14 mouse cellular contexts compared by ENCODE assay signal in genomic region chr16:17102630-17103220, GRCm38 (mm10). TPM values are rescaled to one million over a fixed set of nuclear protein-coding genes. Genes with fewer than 3 reads are reported as not detected.
DNase-seq lines count a peak whose midpoint lies in the region; ATAC-seq and TF ChIP-seq lines count a peak whose summit lies in the region.
"Had no signal": no experiment of that assay in that cellular context is flagged by ENCODE, and none has a peak within 500 bp of the region (broad histone marks: within the 10 kb centered on the region; RNA-seq: fewer than 3 reads in every experiment).

No protein-coding gene starts in this region.

- no peaks in the 10 kb centered on the region for H3K9me3 ChIP-seq in heart, embryonic 11.5 days (replicated peaks; ENCODE audit: control insufficient read depth, low read length)
- no peaks in the 10 kb centered on the region for H3K9me3 ChIP-seq in lung, embryonic 14.5 days (ENCODE audit: low read depth, low read length)
- no peaks in the 10 kb centered on the region for H3K9me3 ChIP-seq in forebrain, postnatal 0 days (ENCODE audit: low read length)
- H3K9me3 ChIP-seq: midbrain, embryonic 10.5 days had no signal

- peaks cover 31% of the 10 kb centered on the region for H3K36me3 ChIP-seq in heart, embryonic 11.5 days (ENCODE audit: control insufficient read depth, insufficient read depth, low read length)
- peaks cover 78% of the 10 kb centered on the region for H3K36me3 ChIP-seq in lung, embryonic 14.5 days (ENCODE audit: insufficient read depth)
- H3K36me3 ChIP-seq in forebrain, postnatal 0 days (ENCODE audit: insufficient read depth): peaks cover 60% of the 10 kb centered on the region

- no peak for TF ChIP-seq CTCF in lung, embryonic 14.5 days (IDR thresholded peaks at IDR 0.05; ENCODE audit: low read depth)
- TF ChIP-seq CTCF in Patski (IDR thresholded peaks at IDR 0.05): no peak
- no peak for TF ChIP-seq CTCF in forebrain, postnatal 0 days (IDR thresholded peaks at IDR 0.05; ENCODE audit: low read depth)

- ATAC-seq in heart, embryonic 11.5 days (replicated peaks; ENCODE audit: insufficient number of reproducible peaks, low FRiP score, low TSS enrichment): no peak
- ATAC-seq in lung, embryonic 14.5 days (ENCODE audit: insufficient read depth): peak; percentile 59; the same call in 1 of the 2 replicates
- peak; percentile 57 for ATAC-seq in Patski
- peak; percentile 49; the same call in 1 of the 2 replicates for ATAC-seq in forebrain, postnatal 0 days

- H3K4me1 ChIP-seq in heart, embryonic 11.5 days (ENCODE audit: control insufficient read depth, insufficient read depth, low read length): no peaks in the 10 kb centered on the region
- peaks cover 10% of the 10 kb centered on the region for H3K4me1 ChIP-seq in lung, embryonic 14.5 days (ENCODE audit: insufficient read depth)
- H3K4me1 ChIP-seq in forebrain, postnatal 0 days (ENCODE audit: insufficient read depth): no peaks in the 10 kb centered on the region
- H3K4me1 ChIP-seq: midbrain, embryonic 10.5 days had no signal

- H3K4me2 ChIP-seq in heart, embryonic 11.5 days: no peak overlapping the region
- H3K4me2 ChIP-seq in lung, embryonic 14.5 days: no peak overlapping the region
- no peak overlapping the region for H3K4me2 ChIP-seq in forebrain, postnatal 0 days (ENCODE audit: low read depth)

- DNase-seq in heart, postnatal 4 days: peak; percentile 20
- DNase-seq in lung, embryonic 14.5 days: peak; percentile 75
- DNase-seq in lung, postnatal 36 days: no peak
- no peak for DNase-seq in Patski (ENCODE audit: low read depth, low spot score)
- DNase-seq in forebrain, postnatal 0 days: peak; percentile 41
- no peak for DNase-seq in ovary, postnatal 36 days (ENCODE audit: low spot score)
- DNase-seq: cerebellum, adult 11-12 months; gastrocnemius, postnatal 25 days; right cerebral cortex, adult 18-20 months had no signal

- no peak overlapping the region for H3K4me3 ChIP-seq in heart, embryonic 11.5 days (ENCODE audit: low read depth, low read length)
- no peak overlapping the region for H3K4me3 ChIP-seq in lung, embryonic 14.5 days (ENCODE audit: low read depth, low read length)
- no peak overlapping the region for H3K4me3 ChIP-seq in forebrain, postnatal 0 days (ENCODE audit: low read depth, low read length)
- H3K4me3 ChIP-seq: left cerebral cortex, adult 2 months; midbrain, embryonic 10.5 days had no signal

- CTCF ChIA-PET in Patski (lab: Charles Lee): no interaction called here

- 74% methylated on average over 7 of the region's 7 CpGs for WGBS in heart, embryonic 11.5 days (ENCODE audit: insufficient replicate concordance)
- WGBS in lung, embryonic 14.5 days: 60% methylated on average over 7 of the region's 7 CpGs
- WGBS in forebrain, postnatal 0 days: 37% methylated on average over 7 of the region's 7 CpGs

- POLR2A ChIA-PET in Patski (lab: Charles Lee): no interaction called here

- H3K27ac ChIP-seq in heart, embryonic 11.5 days (ENCODE audit: low read depth, low read length): no peak overlapping the region
- H3K27ac ChIP-seq in lung, embryonic 14.5 days (ENCODE audit: low read depth): peak overlapping the region; percentile 32
- no peak overlapping the region for H3K27ac ChIP-seq in forebrain, postnatal 0 days (ENCODE audit: low read depth, low read length)
- H3K27ac ChIP-seq: left cerebral cortex, adult 2 months; liver, embryonic 14.5 days; midbrain, embryonic 10.5 days had no signal

- no peak overlapping the region for H3K9ac ChIP-seq in heart, embryonic 11.5 days (ENCODE audit: low read depth, low read length)
- no peak overlapping the region for H3K9ac ChIP-seq in lung, embryonic 14.5 days
- no peak overlapping the region for H3K9ac ChIP-seq in forebrain, postnatal 0 days
- H3K9ac ChIP-seq: liver, embryonic 14.5 days had no signal

- in situ Hi-C loops in Patski (cut with MboI; ENCODE audit: low pct_unique_long_range_greater_than_20kb): no loop called here

- no peaks in the 10 kb centered on the region for H3K27me3 ChIP-seq in heart, embryonic 11.5 days (ENCODE audit: control insufficient read depth, insufficient read depth, low read length)
- H3K27me3 ChIP-seq in lung, embryonic 14.5 days (ENCODE audit: insufficient read depth, low read length): no peaks in the 10 kb centered on the region
- no peaks in the 10 kb centered on the region for H3K27me3 ChIP-seq in Patski
- no peaks in the 10 kb centered on the region for H3K27me3 ChIP-seq in forebrain, postnatal 0 days (ENCODE audit: insufficient read depth, low read length)
- H3K27me3 ChIP-seq: CH12.LX had no signal

RNA-seq across cellular contexts. Expression of gene Ppil2, which starts 8.3 kb away (rescaled TPM):
- 10 to 100 TPM; 49.0 to 52.5 TPM for total RNA-seq in heart, postnatal 4 days (2021)
- 104 and 108 TPM in 2 replicates for polyA plus RNA-seq in heart, embryonic 11.5 days (2014; fragmentation: Nextera tagmentation; extraction: Ambion mirVana)
- polyA plus RNA-seq in lung, embryonic 14.5 days (2014; fragmentation: Nextera tagmentation; extraction: Ambion mirVana): 119 and 136 TPM in 2 replicates
- 77.7 TPM for polyA plus RNA-seq in Patski (2021)
- 100 and 104 TPM in 2 replicates for total RNA-seq in forebrain, postnatal 0 days (2014; rRNA removed)
- polyA plus RNA-seq in forebrain, postnatal 0 days (2015; fragmentation: Nextera tagmentation; extraction: Ambion mirVana): 99.3 and 111 TPM in 2 replicates

RNA-seq across cellular contexts. Expression of gene 2610318N02Rik, which starts 22.2 kb away (rescaled TPM):
- total RNA-seq in heart, postnatal 4 days (2021): 1 to 10 TPM; 4.1 to 4.3 TPM
- 37.0 and 41.5 TPM in 2 replicates for polyA plus RNA-seq in heart, embryonic 11.5 days (2014; fragmentation: Nextera tagmentation; extraction: Ambion mirVana)
- 43.0 and 45.7 TPM in 2 replicates for polyA plus RNA-seq in lung, embryonic 14.5 days (2014; fragmentation: Nextera tagmentation; extraction: Ambion mirVana)
- polyA plus RNA-seq in Patski (2021): 2.7 TPM
- 3.8 and 5.4 TPM in 2 replicates for total RNA-seq in forebrain, postnatal 0 days (2014; rRNA removed)
- polyA plus RNA-seq in forebrain, postnatal 0 days (2015; fragmentation: Nextera tagmentation; extraction: Ambion mirVana): 10.1 and 10.6 TPM in 2 replicates
- total RNA-seq: gastrocnemius, postnatal 25 days had no signal

RNA-seq across cellular contexts. Expression of gene Sdf2l1, which starts 29.5 kb away (rescaled TPM):
- total RNA-seq in heart, postnatal 4 days (2021): 10 to 100 TPM in 1 of 2 experiments, 1 to 10 TPM in 1; 8.2 to 10.5 TPM
- polyA plus RNA-seq in heart, embryonic 11.5 days (2014; fragmentation: Nextera tagmentation; extraction: Ambion mirVana): 61.9 and 63.6 TPM in 2 replicates
- polyA plus RNA-seq in lung, embryonic 14.5 days (2014; fragmentation: Nextera tagmentation; extraction: Ambion mirVana): 66.0 and 70.0 TPM in 2 replicates
- polyA plus RNA-seq in Patski (2021): 40.8 TPM
- 13.5 and 19.2 TPM in 2 replicates for total RNA-seq in forebrain, postnatal 0 days (2014; rRNA removed)
- 16.2 and 19.9 TPM in 2 replicates for polyA plus RNA-seq in forebrain, postnatal 0 days (2015; fragmentation: Nextera tagmentation; extraction: Ambion mirVana)

RNA-seq across cellular contexts. Expression of gene Ypel1, which starts 33.2 kb away (rescaled TPM):
- 1 to 10 TPM; 6.3 to 6.9 TPM for total RNA-seq in heart, postnatal 4 days (2021)
- 20.1 and 20.4 TPM in 2 replicates for polyA plus RNA-seq in heart, embryonic 11.5 days (2014; fragmentation: Nextera tagmentation; extraction: Ambion mirVana)
- 31.1 and 36.2 TPM in 2 replicates for polyA plus RNA-seq in lung, embryonic 14.5 days (2014; fragmentation: Nextera tagmentation; extraction: Ambion mirVana)
- 3.8 TPM for polyA plus RNA-seq in Patski (2021)
- total RNA-seq in forebrain, postnatal 0 days (2014; rRNA removed): 76.7 and 103 TPM in 2 replicates
- 123 and 131 TPM in 2 replicates for polyA plus RNA-seq in forebrain, postnatal 0 days (2015; fragmentation: Nextera tagmentation; extraction: Ambion mirVana)

RNA-seq across cellular contexts. Expression of gene Ydjc, which starts 41.7 kb away (rescaled TPM):
- total RNA-seq in heart, postnatal 4 days (2021): 1 to 10 TPM; 1.9 to 2.9 TPM
- 4.6 and 5.8 TPM in 2 replicates for polyA plus RNA-seq in heart, embryonic 11.5 days (2014; fragmentation: Nextera tagmentation; extraction: Ambion mirVana)
- 10.1 TPM in 2 replicates for polyA plus RNA-seq in lung, embryonic 14.5 days (2014; fragmentation: Nextera tagmentation; extraction: Ambion mirVana)
- 9.1 TPM for polyA plus RNA-seq in Patski (2021)
- 57.4 and 73.2 TPM in 2 replicates for total RNA-seq in forebrain, postnatal 0 days (2014; rRNA removed)
- polyA plus RNA-seq in forebrain, postnatal 0 days (2015; fragmentation: Nextera tagmentation; extraction: Ambion mirVana): 44.7 and 45.0 TPM in 2 replicates

Comparison
In these comparisons a context has a peak if more than half of its experiments do, and no peak if none do; other contexts are left out.
1. DNase-seq: peak in heart, postnatal 4 days (single experiment), lung, embryonic 14.5 days (single experiment) and forebrain, postnatal 0 days (single experiment); none in lung, postnatal 36 days (single experiment), Patski (single experiment) and ovary, postnatal 36 days (single experiment).